ENCODE assay signal across 15 mouse cellular contexts in the genomic region with DNA sequence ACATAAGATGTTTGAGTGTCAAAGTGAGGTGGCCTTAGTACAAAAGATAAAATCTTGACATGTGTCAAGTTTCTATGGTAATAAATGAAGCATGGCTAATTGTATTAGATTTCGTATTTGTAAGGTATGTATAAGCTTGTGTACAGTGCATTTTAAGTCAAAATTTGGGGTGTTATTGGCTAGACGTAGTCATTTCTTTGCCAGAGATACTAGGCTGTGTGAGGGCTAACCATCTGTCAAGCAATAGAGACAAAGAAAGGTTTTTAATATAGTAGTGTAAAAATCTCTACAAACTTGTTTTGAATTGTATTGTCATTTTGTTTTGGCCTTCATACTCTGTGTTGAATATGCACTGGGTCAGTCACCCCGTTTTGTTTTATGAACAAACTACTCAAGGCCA.
"Had no signal": no experiment of that assay in that cellular context is flagged by ENCODE, and none has a peak within 500 bp of the region (broad histone marks: within the 10 kb centered on the region; RNA-seq: fewer than 3 reads in every experiment).

No protein-coding gene starts in this region.

- H3K9me3 ChIP-seq: limb, embryonic 10.5 days; liver, embryonic 13.5 days; lung, embryonic 15.5 days; megakaryocyte, embryonic 14.5 days; midbrain, embryonic 15.5 days; neural tube, embryonic 12.5 days had no signal

- H3K9ac ChIP-seq: liver, embryonic 13.5 days; liver, postnatal 0 days; lung, embryonic 15.5 days; midbrain, embryonic 15.5 days; neural tube, embryonic 12.5 days had no signal

- H3K4me3 ChIP-seq: left cerebral cortex, adult 2 months; limb, embryonic 10.5 days; liver, embryonic 13.5 days; lung, embryonic 15.5 days; megakaryocyte, embryonic 14.5 days; midbrain, embryonic 15.5 days; neural tube, embryonic 12.5 days had no signal

- H3K27me3 ChIP-seq: liver, embryonic 13.5 days; lung, embryonic 15.5 days; megakaryocyte, embryonic 14.5 days; midbrain, embryonic 15.5 days; neural tube, embryonic 12.5 days had no signal

- H3K4me1 ChIP-seq: lung, embryonic 15.5 days had no signal

- ATAC-seq: liver, postnatal 0 days; midbrain, embryonic 15.5 days had no signal

- H3K27ac ChIP-seq: left cerebral cortex, adult 2 months; limb, embryonic 10.5 days; liver, embryonic 13.5 days; lung, embryonic 15.5 days; macrophage; midbrain, embryonic 15.5 days; neural tube, embryonic 12.5 days; stomach, postnatal 0 days had no signal

- DNase-seq: kidney, postnatal 10 days; kidney, postnatal 4 days; liver, embryonic 13.5 days; liver, postnatal 0 days; lung, postnatal 14 days; thymus, postnatal 4 days had no signal

- H3K36me3 ChIP-seq: limb, embryonic 10.5 days; liver, embryonic 13.5 days; lung, embryonic 15.5 days; midbrain, embryonic 15.5 days; neural tube, embryonic 12.5 days had no signal

- H3K4me2 ChIP-seq: liver, embryonic 13.5 days; lung, embryonic 15.5 days; midbrain, embryonic 11.5 days; midbrain, embryonic 15.5 days; neural tube, embryonic 12.5 days had no signal
